Mouse (Mus musculus) myocyte (in vitro differentiated cells): ENCODE results near the gene Nipbl. TPM values are rescaled to one million over a fixed set of nuclear protein-coding genes. Genes with fewer than 3 reads are reported as not detected.

Experiments
- H3K27me3 ChIP-seq: one replicate; pipeline ENCODE4 v1.6.1; 2011; ENCODE audit not compliant: control insufficient read depth, insufficient read depth, insufficient read length
- H3K36me3 ChIP-seq: one replicate; pipeline ENCODE4 v1.6.1; 2011; ENCODE audit not compliant: control insufficient read depth, insufficient read depth
- H3K4me2 ChIP-seq: one replicate; pipeline ENCODE4 v1.6.1; 2011; ENCODE audit warnings: low read depth, control low read depth
- H3K4me3 ChIP-seq: one replicate; pipeline ENCODE4 v1.5.1; 2011; ENCODE audit warnings: mild to moderate bottlenecking, control low read depth, moderate library complexity
- H3K79me2 ChIP-seq: one replicate; pipeline ENCODE4 v1.6.1; 2011; ENCODE audit not compliant: control insufficient read depth, insufficient read depth
- H3ac ChIP-seq: one replicate; pipeline ENCODE4 v1.6.1; 2011; ENCODE audit not compliant: control insufficient read depth, insufficient read length
- CEBPB ChIP-seq: IDR thresholded peaks from 2 replicates; pipeline ENCODE4 v1.6.1; 2011; ENCODE audit warnings: mild to moderate bottlenecking, moderate library complexity; ENCODE audit not compliant: poor library complexity, insufficient read depth, severe bottlenecking
- E2F4 ChIP-seq: IDR thresholded peaks from one replicate; pipeline ENCODE4 v1.6.1; 2011; ENCODE audit warnings: mild to moderate bottlenecking, control low read depth, moderate library complexity; ENCODE audit not compliant: insufficient read depth
- MAX ChIP-seq: IDR thresholded peaks from one replicate; pipeline ENCODE4 v1.6.1; 2011; ENCODE audit warnings: low read depth, mild to moderate bottlenecking, control low read depth
- MYOD1 ChIP-seq, 3 experiments: IDR thresholded peaks; one replicate each; pipeline ENCODE4 v1.6.1; 2011; ENCODE audit warnings: control low read depth in 2 of 3, low read depth in 2 of 3, mild to moderate bottlenecking in 2 of 3, moderate library complexity in 1 of 3; ENCODE audit not compliant: insufficient read length in 2 of 3, control insufficient read depth in 1 of 3
- MYOG ChIP-seq, 3 experiments: IDR thresholded peaks; one replicate each; pipeline ENCODE4 v1.6.1; 2011; ENCODE audit warnings: control low read depth in 2 of 3, low read depth in 2 of 3, mild to moderate bottlenecking in 2 of 3; ENCODE audit not compliant: insufficient read length in 2 of 3, control insufficient read depth in 1 of 3, insufficient read depth in 1 of 3
- POLR2A ChIP-seq: IDR thresholded peaks from one replicate; pipeline ENCODE4 v1.6.1; 2011; ENCODE audit warnings: low read depth, mild to moderate bottlenecking, control low read depth, moderate library complexity; ENCODE audit not compliant: insufficient read length
- POLR2AphosphoS2 ChIP-seq: IDR thresholded peaks from one replicate; pipeline ENCODE4 v1.6.1; 2011; ENCODE audit warnings: low read depth, control low read depth; ENCODE audit not compliant: insufficient read length
- REST ChIP-seq: IDR thresholded peaks from one replicate; pipeline ENCODE4 v1.6.1; 2011; ENCODE audit warnings: mild to moderate bottlenecking, control low read depth, moderate library complexity; ENCODE audit not compliant: insufficient read depth, insufficient read length
- SRF ChIP-seq: IDR thresholded peaks from one replicate; pipeline ENCODE4 v1.6.1; 2011; ENCODE audit warnings: low read depth; ENCODE audit not compliant: control insufficient read depth, insufficient read length
- TCF12 ChIP-seq: IDR thresholded peaks from one replicate; pipeline ENCODE4 v1.6.1; 2011; ENCODE audit warnings: mild to moderate bottlenecking, control low read depth; ENCODE audit not compliant: poor library complexity, insufficient read depth, severe bottlenecking
- TCF3 ChIP-seq: IDR thresholded peaks from one replicate; pipeline ENCODE4 v1.6.1; 2011; ENCODE audit warnings: low read depth, control low read depth; ENCODE audit not compliant: insufficient read length
- USF1 ChIP-seq: IDR thresholded peaks from one replicate; pipeline ENCODE4 v1.6.1; 2011; ENCODE audit warnings: low read depth, mild to moderate bottlenecking, control low read depth, moderate library complexity
- polyA plus RNA-seq: library from polyadenylated mRNA; unstranded; fragments of >200 nt; fragmentation: generic; extraction: Trizol; gene quantifications from one replicate; pipeline ENCODE4 v1.2.1, GENCODE M21; 2012; ENCODE audit warnings: missing spikeins

Nipbl gene
- polyA plus RNA-seq, 1 experiment, result 6.5 TPM

GRCm38 (mm10) chr15:8317381-8317780 lies 126.9 kb downstream of the Nipbl start:
- Histone ChIP-seq H3K36me3 (peaks cover 76% of the 10 kb centered on the region), H3K27me3 (no peaks in the 10 kb centered on the region), H3K4me2 (no peak overlapping the region), H3ac (no peak overlapping the region), H3K4me3 (no peak overlapping the region), H3K79me2 (no peaks in the 10 kb centered on the region)
- no peak for TF ChIP-seq POLR2AphosphoS2
- no peak for TF ChIP-seq MYOD1 (IDR thresholded peaks at IDR 0.05; ENCODE audit: control insufficient read depth in 1 of 3, insufficient read length in 2 of 3, low read depth in 2 of 3)
- no peak for TF ChIP-seq CEBPB
- TF ChIP-seq E2F4, result no peak
- no peak for TF ChIP-seq USF1
- no peak for TF ChIP-seq TCF3
- TF ChIP-seq MAX, result no peak
- no peak for TF ChIP-seq MYOG (IDR thresholded peaks at IDR 0.05; ENCODE audit: control insufficient read depth in 1 of 3, insufficient read depth in 1 of 3, insufficient read length in 2 of 3, low read depth in 2 of 3)
- no peak for TF ChIP-seq TCF12
- no peak for TF ChIP-seq SRF
- no peak for TF ChIP-seq POLR2A
- TF ChIP-seq REST, result no peak

GRCm38 (mm10) chr15:8305474-8305873 lies 138.8 kb downstream of the Nipbl start:
- no peak overlapping the region for H3K4me3 ChIP-seq
- no peak overlapping the region for H3ac ChIP-seq
- H3K36me3 ChIP-seq, result peaks cover 97% of the 10 kb centered on the region
- H3K4me2 ChIP-seq, result no peak overlapping the region
- no peaks in the 10 kb centered on the region for H3K79me2 ChIP-seq
- no peaks in the 10 kb centered on the region for H3K27me3 ChIP-seq
- TF ChIP-seq TCF12 (no peak), MYOG (IDR thresholded peaks at IDR 0.05; ENCODE audit: control insufficient read depth in 1 of 3, insufficient read depth in 1 of 3, insufficient read length in 2 of 3, low read depth in 2 of 3) (no peak)

GRCm38 (mm10) chr15:8302944-8303343 lies 141.3 kb downstream of the Nipbl start:
- H3K27me3 ChIP-seq, result no peaks in the 10 kb centered on the region
- H3K4me2 ChIP-seq, result no peak overlapping the region
- H3K36me3 ChIP-seq, result peaks cover 93% of the 10 kb centered on the region

GRCm38 (mm10) chr15:8294150-8294549 lies 150.1 kb downstream of the Nipbl start:
- no peaks in the 10 kb centered on the region for H3K79me2 ChIP-seq
- no peak for TF ChIP-seq SRF
- no peak for TF ChIP-seq TCF12
- TF ChIP-seq POLR2AphosphoS2, result no peak
- no peak for TF ChIP-seq CEBPB
- no peak for TF ChIP-seq E2F4
- TF ChIP-seq TCF3, result no peak
- TF ChIP-seq MAX, result no peak
- TF ChIP-seq MYOG (IDR thresholded peaks at IDR 0.05; ENCODE audit: control insufficient read depth in 1 of 3, insufficient read depth in 1 of 3, insufficient read length in 2 of 3, low read depth in 2 of 3), result no peak
- TF ChIP-seq REST, result no peak
- no peak for TF ChIP-seq USF1
- no peak for TF ChIP-seq POLR2A
- TF ChIP-seq MYOD1 (IDR thresholded peaks at IDR 0.05; ENCODE audit: control insufficient read depth in 1 of 3, insufficient read length in 2 of 3, low read depth in 2 of 3), result no peak
- H3K4me2 ChIP-seq, result no peak overlapping the region
- peaks cover 73% of the 10 kb centered on the region for H3K36me3 ChIP-seq
- H3K27me3 ChIP-seq, result no peaks in the 10 kb centered on the region
- H3ac ChIP-seq, result no peak overlapping the region
- no peak overlapping the region for H3K4me3 ChIP-seq

More at GRCm38 (mm10) chr15:8302944-8303343, 141.3 kb downstream of the Nipbl start:
- no peak overlapping the region for H3K4me3 ChIP-seq
- H3K79me2 ChIP-seq, result no peaks in the 10 kb centered on the region
- TF ChIP-seq POLR2AphosphoS2, result no peak
- TF ChIP-seq TCF12, result no peak
- no peak for TF ChIP-seq TCF3
- TF ChIP-seq MYOD1 (IDR thresholded peaks at IDR 0.05; ENCODE audit: control insufficient read depth in 1 of 3, insufficient read length in 2 of 3, low read depth in 2 of 3), result no peak
- no peak for TF ChIP-seq USF1
- no peak for TF ChIP-seq POLR2A
- TF ChIP-seq MAX, result no peak
- TF ChIP-seq SRF, result no peak
- TF ChIP-seq REST, result no peak
- TF ChIP-seq MYOG (IDR thresholded peaks at IDR 0.05; ENCODE audit: control insufficient read depth in 1 of 3, insufficient read depth in 1 of 3, insufficient read length in 2 of 3, low read depth in 2 of 3), result no peak
- TF ChIP-seq CEBPB, result no peak
- TF ChIP-seq E2F4, result no peak
- H3ac ChIP-seq, result no peak overlapping the region

- no peak overlapping the region for H3ac ChIP-seq
- H3K79me2 ChIP-seq, result no peaks in the 10 kb centered on the region
- H3K4me2 ChIP-seq, result no peak overlapping the region
- TF ChIP-seq MYOD1 (IDR thresholded peaks at IDR 0.05; ENCODE audit: control insufficient read depth in 1 of 3, insufficient read length in 2 of 3, low read depth in 2 of 3) (no peak), REST (peak; percentile 5)
- H3K36me3 ChIP-seq, result peaks cover 53% of the 10 kb centered on the region
- H3K4me3 ChIP-seq, result no peak overlapping the region
- H3K27me3 ChIP-seq, result no peaks in the 10 kb centered on the region
These were observed 153.0 kb downstream of the Nipbl start for GRCm38 (mm10) chr15:8291251-8291650.
